Mouse (Mus musculus): ENCODE results near the gene Nin. TPM values are rescaled to one million over a fixed set of nuclear protein-coding genes. Genes with fewer than 3 reads are reported as not detected.
A peak's percentile ranks its signal among the peaks of the same experiment; 100 is the strongest.

The Nin gene
- polyA plus RNA-seq, 1 experiment from 2014 or later: 11.3 TPM

DNA sequence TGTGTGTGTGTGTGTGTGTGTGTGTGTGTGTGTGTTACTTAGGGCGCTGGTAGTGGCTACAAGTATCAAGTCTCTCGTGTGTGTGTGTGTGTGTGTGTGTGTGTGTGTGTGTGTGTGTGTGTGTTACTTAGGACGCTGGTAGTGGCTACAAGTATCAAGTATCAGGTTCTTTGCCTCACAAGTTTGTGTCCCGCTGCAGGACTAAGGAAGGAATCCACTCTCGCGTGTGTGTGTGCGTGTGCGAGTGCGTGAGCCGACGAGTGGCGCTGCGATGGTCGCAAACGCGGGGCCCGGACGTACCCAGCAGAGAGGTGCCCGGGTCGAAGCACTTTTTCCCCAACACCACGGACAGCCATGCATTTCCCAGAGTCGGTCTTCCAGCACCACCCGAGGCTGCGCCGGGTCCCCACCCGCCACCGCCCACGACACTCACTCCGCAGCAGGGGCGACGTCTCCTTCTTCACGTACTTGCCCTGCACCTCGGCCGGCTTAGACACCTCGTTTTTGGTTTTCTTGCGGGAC lies 127.2 kb downstream of the Nin start:
- Histone ChIP-seq H3K36me3 (peaks cover 19% of the 10 kb centered on the region; the same call in 1 of the 2 replicates), H3K4me2 (peak overlapping the region; percentile 75), H3K4me3 (peak overlapping the region; percentile 95), H3K27ac (replicated peaks) (peak overlapping the region; percentile 91), H3K9ac (peak overlapping the region; percentile 81), H3K4me1 (replicated peaks) (peaks cover 14% of the 10 kb centered on the region), H3K9me3 (no peaks in the 10 kb centered on the region), H3K27me3 (no peaks in the 10 kb centered on the region)
- peak; percentile 55 for ATAC-seq (ENCODE audit: low FRiP score, low read depth)
- under 1% methylated on average over 35 of the region's 36 CpGs for WGBS

DNA sequence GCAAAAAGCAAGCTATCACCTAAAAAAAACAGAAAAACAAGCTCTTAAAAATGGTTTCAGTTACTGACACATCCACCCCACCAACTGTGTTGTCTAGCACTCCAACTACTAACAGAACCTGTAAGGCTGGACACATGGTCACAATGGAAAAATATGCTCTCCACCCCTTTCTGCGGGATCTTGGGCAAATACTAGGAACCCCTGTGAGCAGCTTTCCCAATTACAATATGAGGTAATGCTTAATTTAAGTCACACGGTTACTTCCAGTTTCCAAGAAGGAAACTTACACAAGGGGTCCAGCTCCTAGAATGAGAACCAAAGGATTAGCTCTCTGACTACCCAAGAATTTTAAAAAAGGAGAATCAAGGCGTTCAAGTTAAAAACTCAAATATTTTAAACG lies 128.0 kb downstream of the Nin start:
- Histone ChIP-seq H3K27ac (replicated peaks) (no peak overlapping the region), H3K9ac (peak overlapping the region; percentile 81; the same call in 1 of the 2 replicates), H3K4me1 (replicated peaks) (peaks cover 14% of the 10 kb centered on the region), H3K36me3 (peaks cover 19% of the 10 kb centered on the region), H3K4me2 (peak overlapping the region; percentile 75), H3K27me3 (no peaks in the 10 kb centered on the region), H3K4me3 (peak overlapping the region; percentile 95), H3K9me3 (no peaks in the 10 kb centered on the region)
- no peak for ATAC-seq (ENCODE audit: low FRiP score, low read depth)
- WGBS: 39% methylated on average over 4 of the region's 4 CpGs

DNA sequence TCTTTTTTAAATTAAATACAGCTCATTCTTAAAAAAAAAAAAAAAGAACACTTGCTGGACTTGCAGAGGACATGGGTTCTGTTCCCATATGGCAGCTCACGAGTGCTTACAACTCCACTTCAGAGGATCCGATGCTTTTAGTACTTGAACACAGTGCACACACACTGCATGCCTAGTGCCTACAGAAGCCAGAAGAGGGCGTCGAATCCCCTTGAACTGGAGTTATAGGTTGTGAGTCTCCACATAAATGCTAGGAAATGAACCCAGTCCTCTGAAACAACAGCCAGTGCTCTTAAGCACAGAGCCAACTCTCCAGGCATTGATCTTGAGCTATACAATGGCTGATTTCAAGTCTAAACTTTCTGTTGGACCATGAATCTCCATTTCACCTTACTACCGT lies 130.6 kb downstream of the Nin start:
- H3K27me3 ChIP-seq: no peaks in the 10 kb centered on the region
- H3K4me1 ChIP-seq (replicated peaks): peaks cover 14% of the 10 kb centered on the region
- no peak overlapping the region for H3K9ac ChIP-seq
- WGBS: 65% methylated on average over 5 of the region's 5 CpGs
- no peak overlapping the region for H3K27ac ChIP-seq (replicated peaks)
- H3K4me3 ChIP-seq: no peak overlapping the region
- H3K9me3 ChIP-seq: no peaks in the 10 kb centered on the region
- peaks cover 19% of the 10 kb centered on the region for H3K36me3 ChIP-seq
- no peak overlapping the region for H3K4me2 ChIP-seq
- no peak for ATAC-seq (ENCODE audit: low FRiP score, low read depth)

DNA sequence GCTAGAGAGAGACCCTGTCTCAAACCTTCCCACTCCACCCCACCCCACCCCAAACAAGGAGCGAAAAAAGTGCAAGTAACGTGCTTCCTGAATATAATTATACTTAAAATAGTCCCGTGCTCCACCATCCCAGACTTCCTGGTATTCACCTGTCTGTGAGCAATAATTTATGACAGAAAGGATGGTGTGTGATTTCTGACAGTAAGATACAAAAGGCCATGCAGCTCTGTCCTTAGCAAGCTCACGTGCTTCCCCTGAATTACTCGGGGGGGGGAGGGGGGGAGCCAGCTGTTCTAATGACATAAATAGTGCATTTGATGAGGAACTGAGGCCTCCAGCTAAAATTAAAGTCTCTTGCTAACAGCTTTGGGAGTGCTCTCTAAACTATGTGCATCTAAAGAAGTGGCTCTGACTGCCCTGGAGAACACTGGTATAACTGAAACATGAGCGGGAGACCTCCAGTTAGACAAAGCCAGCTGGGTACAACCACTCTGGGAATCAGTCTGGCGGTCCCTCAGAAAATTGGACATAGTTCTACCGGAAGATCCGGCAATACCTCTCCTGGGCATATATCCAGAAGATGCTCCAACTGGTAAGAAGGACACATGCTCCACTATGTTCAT lies 136.0 kb downstream of the Nin start:
- H3K27me3 ChIP-seq: no peaks in the 10 kb centered on the region
- no peaks in the 10 kb centered on the region for H3K9me3 ChIP-seq
- H3K36me3 ChIP-seq: peaks cover 5% of the 10 kb centered on the region
- WGBS: 61% methylated on average over 9 of the region's 9 CpGs
- ATAC-seq (ENCODE audit: low FRiP score, low read depth): no peak
- no peaks in the 10 kb centered on the region for H3K4me1 ChIP-seq (replicated peaks)
- H3K4me3 ChIP-seq: no peak overlapping the region
- H3K9ac ChIP-seq: no peak overlapping the region
- no peak overlapping the region for H3K27ac ChIP-seq (replicated peaks)
- H3K4me2 ChIP-seq: no peak overlapping the region

DNA sequence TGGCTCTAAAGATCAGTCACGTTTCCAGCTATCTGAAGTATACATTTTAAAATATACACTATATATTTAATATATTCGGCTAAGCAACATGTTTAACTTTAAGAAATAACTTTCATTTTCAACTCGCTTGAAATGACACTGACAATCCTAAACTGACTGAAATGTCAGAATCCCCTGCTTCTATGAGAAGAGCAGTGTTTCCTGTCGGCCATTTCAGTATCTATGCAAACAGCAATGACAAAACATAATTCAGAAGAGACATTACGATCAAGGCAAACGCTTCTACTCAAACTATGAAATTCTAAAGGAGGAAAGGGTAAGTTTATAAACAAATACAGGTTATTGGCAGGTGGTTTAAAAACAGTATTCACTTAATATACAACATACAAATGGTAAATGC lies 136.8 kb downstream of the Nin start:
- peaks cover 3% of the 10 kb centered on the region for H3K36me3 ChIP-seq
- H3K9ac ChIP-seq: no peak overlapping the region
- H3K4me3 ChIP-seq: no peak overlapping the region
- H3K4me2 ChIP-seq: no peak overlapping the region
- no peaks in the 10 kb centered on the region for H3K4me1 ChIP-seq (replicated peaks)
- no peak overlapping the region for H3K27ac ChIP-seq (replicated peaks)
- WGBS: 89% methylated on average over 6 of the region's 6 CpGs
- ATAC-seq (ENCODE audit: low FRiP score, low read depth): no peak
- H3K9me3 ChIP-seq: no peaks in the 10 kb centered on the region
- no peaks in the 10 kb centered on the region for H3K27me3 ChIP-seq

DNA sequence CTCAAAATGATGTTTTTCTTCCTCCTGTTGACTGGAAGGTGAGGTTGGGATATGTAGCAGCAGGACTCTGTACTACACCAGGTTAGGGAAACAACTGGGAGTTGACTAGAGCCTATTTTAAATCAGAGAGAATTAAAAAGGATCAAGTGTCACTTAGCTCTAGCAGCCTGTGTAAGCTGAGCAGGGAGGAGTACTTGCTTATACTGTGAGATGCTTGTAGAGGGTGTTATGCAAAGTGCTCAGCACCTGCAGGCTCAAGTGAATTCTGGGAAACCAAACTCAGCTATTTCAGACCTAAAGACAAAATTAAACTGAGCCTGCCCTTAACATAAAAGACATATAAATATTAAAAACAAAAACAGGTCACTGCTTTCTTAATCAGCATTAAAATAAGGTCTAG lies 139.9 kb downstream of the Nin start:
- no peak for ATAC-seq (ENCODE audit: low FRiP score, low read depth)

DNA sequence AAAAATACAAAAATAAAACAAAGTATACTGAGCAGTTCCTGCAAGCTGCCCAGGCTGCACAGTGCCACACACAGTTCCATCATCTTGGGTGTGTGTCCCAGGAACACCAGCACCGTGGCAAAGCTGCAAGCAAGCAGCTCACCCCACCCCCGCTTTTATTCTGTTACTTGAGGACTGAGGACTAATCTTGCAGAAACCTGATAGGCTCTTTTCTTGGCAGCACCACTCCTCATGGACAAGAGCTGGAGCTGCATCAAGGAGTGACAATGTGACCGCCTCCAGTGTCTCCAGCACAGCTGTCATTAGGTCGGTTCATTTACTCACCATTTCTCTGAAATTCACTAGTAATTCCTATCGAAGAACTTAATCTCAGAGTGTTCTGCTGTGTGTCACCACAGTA lies 145.4 kb downstream of the Nin start:
- Histone ChIP-seq H3K4me2 (no peak overlapping the region), H3K4me1 (replicated peaks) (no peaks in the 10 kb centered on the region), H3K9me3 (no peaks in the 10 kb centered on the region), H3K27me3 (no peaks in the 10 kb centered on the region), H3K36me3 (peaks cover 46% of the 10 kb centered on the region), H3K9ac (no peak overlapping the region), H3K4me3 (no peak overlapping the region), H3K27ac (replicated peaks) (no peak overlapping the region)
- WGBS: 71% methylated on average over 5 of the region's 5 CpGs
- peak; percentile 42; the same call in 1 of the 2 replicates for ATAC-seq (ENCODE audit: low FRiP score, low read depth)

More for the DNA sequence above, 139.9 kb downstream of the Nin start:
- H3K9me3 ChIP-seq: no peaks in the 10 kb centered on the region
- H3K4me1 ChIP-seq (replicated peaks): no peaks in the 10 kb centered on the region
- H3K4me3 ChIP-seq: no peak overlapping the region
- H3K27me3 ChIP-seq: no peaks in the 10 kb centered on the region
- H3K27ac ChIP-seq (replicated peaks): no peak overlapping the region
- no peak overlapping the region for H3K4me2 ChIP-seq
- H3K9ac ChIP-seq: no peak overlapping the region
- H3K36me3 ChIP-seq: peaks cover 8% of the 10 kb centered on the region

DNA sequence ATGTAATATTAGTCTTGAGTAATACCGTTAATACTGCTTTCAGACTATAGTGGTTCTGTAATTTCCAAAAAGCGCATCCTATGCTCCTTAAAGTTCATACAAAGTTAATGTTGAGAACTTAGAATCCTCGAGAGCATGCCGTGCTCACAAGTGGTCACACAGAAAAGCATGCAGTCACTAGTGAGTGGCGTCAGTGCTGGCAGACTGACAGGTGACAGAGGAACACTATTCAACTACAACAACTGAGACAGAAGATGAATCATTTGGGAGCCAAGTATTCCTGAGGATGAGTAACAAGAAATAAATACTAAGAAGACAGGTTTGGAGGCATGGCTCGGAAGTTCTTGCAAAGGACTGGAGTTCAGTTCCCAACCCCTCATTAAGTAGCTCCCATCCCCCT lies 146.4 kb downstream of the Nin start:
- no peaks in the 10 kb centered on the region for H3K4me1 ChIP-seq (replicated peaks)
- no peak overlapping the region for H3K4me3 ChIP-seq
- H3K9me3 ChIP-seq: no peaks in the 10 kb centered on the region
- H3K4me2 ChIP-seq: no peak overlapping the region
- H3K36me3 ChIP-seq: peaks cover 56% of the 10 kb centered on the region
- H3K27me3 ChIP-seq: no peaks in the 10 kb centered on the region
- ATAC-seq (ENCODE audit: low FRiP score, low read depth): no peak
- 95% methylated on average over 6 of the region's 6 CpGs for WGBS
- no peak overlapping the region for H3K27ac ChIP-seq (replicated peaks)
- H3K9ac ChIP-seq: no peak overlapping the region

DNA sequence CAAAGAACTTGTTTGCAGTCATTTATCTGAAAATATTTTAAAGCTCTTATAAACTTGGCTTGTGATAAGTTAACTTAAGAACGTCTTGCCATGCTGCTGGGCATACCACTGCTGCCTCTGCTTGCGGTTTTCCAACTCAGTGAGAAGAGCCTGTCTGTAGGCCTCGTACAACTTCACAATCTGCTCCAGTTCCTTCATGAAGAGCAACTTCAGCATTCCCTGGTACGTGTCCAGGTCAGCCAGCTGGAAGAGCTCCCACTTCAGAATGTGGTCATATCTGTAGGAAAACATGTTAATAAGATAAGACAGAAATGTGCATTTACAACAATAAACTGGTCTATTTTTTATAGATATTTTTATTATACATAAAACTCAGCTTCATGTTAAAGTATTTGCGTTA lies 147.4 kb downstream of the Nin start:
- WGBS: 88% methylated on average over 5 of the region's 5 CpGs
- Histone ChIP-seq H3K9ac (no peak overlapping the region), H3K4me3 (no peak overlapping the region), H3K27ac (replicated peaks) (no peak overlapping the region), H3K4me2 (no peak overlapping the region), H3K27me3 (no peaks in the 10 kb centered on the region), H3K36me3 (peaks cover 63% of the 10 kb centered on the region), H3K9me3 (no peaks in the 10 kb centered on the region), H3K4me1 (replicated peaks) (no peaks in the 10 kb centered on the region)
- ATAC-seq (ENCODE audit: low FRiP score, low read depth): no peak

DNA sequence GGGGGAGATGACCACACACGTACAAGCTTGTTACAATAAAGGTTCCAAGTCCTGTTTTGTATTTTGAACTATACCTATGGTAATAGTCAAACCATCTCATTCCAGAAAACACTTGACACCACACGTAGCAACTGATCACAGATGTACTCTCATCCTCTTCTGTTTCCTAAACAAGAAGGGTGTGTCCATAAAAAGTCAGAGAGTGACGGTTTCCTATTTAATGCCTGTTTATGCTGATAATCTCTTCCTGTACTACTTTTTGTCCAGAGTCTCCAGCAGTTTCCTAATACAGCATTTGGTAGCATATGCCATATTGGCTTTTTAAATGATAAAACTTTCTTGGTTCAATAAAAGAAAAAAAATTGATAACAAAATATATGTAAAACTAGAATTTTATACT lies 147.9 kb downstream of the Nin start:
- H3K4me1 ChIP-seq (replicated peaks): no peaks in the 10 kb centered on the region
- no peaks in the 10 kb centered on the region for H3K9me3 ChIP-seq
- no peak overlapping the region for H3K4me3 ChIP-seq
- ATAC-seq (ENCODE audit: low FRiP score, low read depth): no peak
- 88% methylated on average over 3 of the region's 3 CpGs for WGBS
- no peaks in the 10 kb centered on the region for H3K27me3 ChIP-seq
- no peak overlapping the region for H3K27ac ChIP-seq (replicated peaks)
- no peak overlapping the region for H3K9ac ChIP-seq
- H3K4me2 ChIP-seq: no peak overlapping the region
- H3K36me3 ChIP-seq: peaks cover 66% of the 10 kb centered on the region

DNA sequence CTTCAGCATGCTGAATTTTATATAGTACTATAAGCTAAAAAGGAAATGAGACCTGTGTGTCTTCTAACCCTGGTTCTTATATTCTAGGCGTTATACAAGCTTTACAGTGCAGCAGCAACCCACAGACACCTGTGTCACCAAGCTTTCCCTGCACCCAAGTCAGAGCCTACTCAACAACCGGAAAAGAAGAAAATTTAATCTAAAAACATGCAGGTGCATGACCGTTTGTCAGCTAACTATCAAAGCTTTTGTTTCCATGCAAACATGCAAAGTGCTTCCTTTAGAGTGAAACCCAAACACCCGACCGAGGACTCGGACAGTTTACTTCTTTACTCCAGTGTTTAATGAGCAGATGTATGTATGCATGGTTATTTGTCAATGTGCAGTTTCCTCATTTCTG lies 150.4 kb downstream of the Nin start:
- 91% methylated on average over 6 of the region's 6 CpGs for whole genome bisulfite sequencing
- Histone ChIP-seq H3K4me2 (no peak overlapping the region), H3K9ac (no peak overlapping the region), H3K27ac (replicated peaks) (no peak overlapping the region), H3K9me3 (no peaks in the 10 kb centered on the region), H3K4me1 (replicated peaks) (no peaks in the 10 kb centered on the region), H3K36me3 (peaks cover 80% of the 10 kb centered on the region), H3K4me3 (no peak overlapping the region), H3K27me3 (no peaks in the 10 kb centered on the region)
- ATAC-seq (ENCODE audit: low FRiP score, low read depth): no peak

DNA sequence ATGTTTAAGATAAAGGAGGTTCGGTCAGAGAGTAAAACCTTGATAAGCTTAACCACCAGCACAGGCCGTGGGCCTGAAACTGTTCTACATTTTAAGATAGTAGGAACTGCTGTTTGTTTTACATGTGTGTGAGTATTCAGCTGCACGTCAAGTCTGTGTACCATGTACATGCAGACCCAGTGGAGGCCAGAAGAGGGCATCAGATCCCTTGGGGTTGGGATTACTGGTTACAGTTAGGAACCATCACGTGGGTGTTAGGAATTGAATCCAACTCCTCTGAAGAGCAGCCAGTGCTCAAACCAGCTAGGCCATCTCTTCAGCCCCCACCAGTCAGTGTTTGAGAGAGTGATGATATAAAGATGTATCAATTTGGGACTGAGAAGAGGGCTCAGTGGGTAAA lies 151.0 kb downstream of the Nin start:
- Histone ChIP-seq H3K4me2 (no peak overlapping the region), H3K36me3 (peaks cover 78% of the 10 kb centered on the region), H3K9ac (no peak overlapping the region), H3K9me3 (no peaks in the 10 kb centered on the region), H3K4me3 (no peak overlapping the region), H3K27me3 (no peaks in the 10 kb centered on the region), H3K27ac (replicated peaks) (no peak overlapping the region), H3K4me1 (replicated peaks) (no peaks in the 10 kb centered on the region)
- ATAC-seq (ENCODE audit: low FRiP score, low read depth): no peak
- WGBS: 69% methylated on average over 4 of the region's 4 CpGs
